Mouse (Mus musculus) liver (tissue): ENCODE results near the gene Slc16a12.
"Not testable (repeated sequence)": the region's sequence is repeated elsewhere in the genome, so short reads cannot be mapped to it uniquely, and the experiment has no call there.

Source experiments
- DNase-seq: peaks from one replicate; pipeline ENCODE4 v3.0.0-alpha.2; 2020; ENCODE audit warnings: mixed read lengths

Gene Slc16a12

DNA sequence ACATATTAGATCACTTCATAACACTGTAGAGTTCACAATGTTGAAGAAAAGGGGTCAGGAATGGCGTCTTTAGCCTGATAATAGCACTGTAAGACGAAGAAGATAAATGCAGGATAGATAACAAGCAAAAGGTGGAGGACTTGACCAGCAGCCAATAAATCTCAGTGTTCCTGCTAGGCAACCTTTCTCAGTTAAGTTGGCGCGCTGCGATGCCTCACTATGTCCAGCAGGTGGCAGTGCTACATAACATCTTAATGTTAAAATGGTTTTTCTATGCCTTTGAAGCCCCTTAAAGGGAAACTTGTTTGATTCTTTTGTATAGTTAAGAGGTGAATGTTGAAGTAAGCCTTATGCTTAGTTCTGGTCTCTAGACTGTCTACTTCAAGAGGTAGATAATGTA lies 81.0 kb downstream of the Slc16a12 start:
- peak; percentile 69 for DNase-seq

- peak; percentile 65 for DNase-seq
Observed at GRCm38 (mm10) chr19:34662740-34663139, 84.3 kb downstream of the Slc16a12 start.

DNA sequence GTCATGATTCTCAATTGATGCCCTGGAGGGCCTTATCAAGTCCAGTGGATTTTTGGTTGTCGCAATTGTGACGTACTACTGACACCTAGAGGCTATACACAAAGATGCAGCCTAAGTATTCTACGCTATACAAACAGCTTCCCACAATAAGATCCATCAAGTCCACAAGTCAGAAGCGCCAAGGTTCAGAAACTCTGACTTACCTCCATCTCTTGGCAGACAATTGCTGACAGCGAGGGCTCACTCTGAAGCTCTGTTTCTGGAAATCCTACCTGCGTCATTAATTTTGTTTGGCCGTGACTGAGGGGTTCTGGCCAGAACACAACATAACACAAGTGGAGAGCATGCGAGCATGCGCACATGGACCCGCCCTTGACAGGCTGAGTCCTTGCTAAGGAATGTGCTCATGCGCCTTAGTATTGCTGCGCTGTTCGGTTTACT lies 85.0 kb downstream of the Slc16a12 start:
- peak; percentile 79 for DNase-seq

- DNase-seq = peak; percentile 79
Observed at GRCm38 (mm10) chr19:34656511-34657298, 90.4 kb downstream of the Slc16a12 start.

DNA sequence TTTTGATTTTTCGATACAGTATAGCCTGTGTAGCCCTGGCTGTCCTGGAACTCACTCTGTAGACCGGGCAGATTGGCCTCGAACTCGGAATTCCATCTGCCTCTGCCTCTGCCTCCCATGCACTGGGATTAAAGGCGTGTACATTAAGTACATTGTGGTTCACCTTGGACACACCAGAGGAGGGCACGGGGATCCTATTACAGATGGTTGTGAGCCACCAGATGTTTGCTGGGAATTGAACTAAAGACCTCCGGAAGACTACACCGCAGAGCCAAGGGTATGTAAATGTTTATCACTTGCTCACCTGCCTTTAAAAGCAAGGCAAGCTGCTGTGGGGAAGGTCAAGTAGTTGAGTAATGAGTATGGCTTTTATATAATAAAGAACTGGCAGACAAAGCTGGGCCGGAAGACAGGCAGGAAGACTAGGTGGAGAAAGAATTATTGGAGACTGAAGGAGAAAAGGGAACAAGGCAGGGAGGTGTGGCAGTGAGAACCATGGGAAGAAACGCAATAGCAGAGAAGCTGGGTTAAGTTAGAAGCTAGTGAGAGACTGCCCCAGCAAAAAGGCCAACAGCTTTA lies 91.8 kb downstream of the Slc16a12 start:
- DNase-seq = no peak

GRCm38 (mm10) chr19:34650997-34651396 lies 96.1 kb downstream of the Slc16a12 start:
- DNase-seq = no peak

DNA sequence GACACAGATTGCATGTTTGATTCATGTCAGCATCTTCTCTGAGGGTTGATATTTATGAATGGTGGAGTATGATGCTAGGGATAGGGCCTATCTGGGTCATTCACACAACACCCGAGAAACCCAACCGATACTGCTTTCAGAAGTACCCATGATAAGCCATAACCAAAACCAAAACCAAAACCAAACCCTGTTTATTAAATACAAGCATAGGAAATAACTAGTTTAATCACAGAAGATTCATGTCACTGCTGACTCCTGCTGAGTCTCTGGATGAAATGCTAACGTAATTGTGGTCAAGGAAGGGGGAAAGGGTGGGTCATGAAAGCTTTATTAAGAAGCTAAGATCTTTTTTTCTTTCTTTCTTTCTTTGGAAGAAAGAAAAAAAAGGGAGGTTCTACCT lies 96.8 kb downstream of the Slc16a12 start:
- no peak for DNase-seq

DNA sequence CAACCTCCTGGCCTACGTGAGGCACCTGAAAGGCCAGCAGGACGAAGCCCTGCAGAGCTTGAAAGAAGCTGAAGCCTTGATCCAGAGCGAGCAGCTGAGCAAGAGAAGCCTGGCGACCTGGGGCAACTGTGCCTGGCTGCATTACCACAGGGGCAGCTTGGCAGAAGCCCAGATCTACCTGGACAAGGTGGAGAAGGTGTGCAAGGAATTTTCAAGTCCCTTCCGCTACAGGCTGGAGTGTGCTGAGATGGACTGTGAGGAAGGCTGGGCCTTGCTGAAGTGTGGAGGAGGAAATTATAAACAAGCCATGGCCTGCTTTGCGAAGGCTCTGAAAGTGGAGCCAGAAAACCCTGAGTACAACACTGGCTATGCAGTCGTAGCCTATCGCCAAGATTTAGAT lies 99.5 kb downstream of the Slc16a12 start:
- not testable (repeated sequence) for DNase-seq

DNA sequence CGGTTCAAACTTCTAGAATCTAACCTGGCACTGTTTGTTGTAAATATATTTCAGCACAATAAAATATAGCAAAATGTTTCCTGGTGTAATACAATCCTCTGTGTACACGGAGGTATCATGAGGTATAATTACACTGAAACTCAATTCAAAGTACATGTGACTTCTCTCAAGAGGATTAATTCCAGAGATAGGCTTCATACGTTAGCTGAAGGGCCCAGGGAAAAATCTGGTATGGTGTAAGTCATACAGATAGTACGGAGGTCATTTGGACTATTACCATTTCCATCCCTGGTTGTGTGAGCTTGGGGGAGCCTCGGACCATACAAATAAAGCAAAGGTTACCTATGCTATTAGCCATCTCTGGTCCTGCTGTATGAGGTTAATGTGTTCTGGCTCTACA lies 104.5 kb downstream of the Slc16a12 start:
- no peak for DNase-seq

GRCm38 (mm10) chr19:34640623-34641022 lies 106.5 kb downstream of the Slc16a12 start, which contains the start of the genes Ifit1bl2 and Ifit1:
Ifit1bl2 (minus strand) TSS chr19:34640743.
Ifit1 (plus strand) TSS chr19:34640871.
- no peak for DNase-seq

DNA sequence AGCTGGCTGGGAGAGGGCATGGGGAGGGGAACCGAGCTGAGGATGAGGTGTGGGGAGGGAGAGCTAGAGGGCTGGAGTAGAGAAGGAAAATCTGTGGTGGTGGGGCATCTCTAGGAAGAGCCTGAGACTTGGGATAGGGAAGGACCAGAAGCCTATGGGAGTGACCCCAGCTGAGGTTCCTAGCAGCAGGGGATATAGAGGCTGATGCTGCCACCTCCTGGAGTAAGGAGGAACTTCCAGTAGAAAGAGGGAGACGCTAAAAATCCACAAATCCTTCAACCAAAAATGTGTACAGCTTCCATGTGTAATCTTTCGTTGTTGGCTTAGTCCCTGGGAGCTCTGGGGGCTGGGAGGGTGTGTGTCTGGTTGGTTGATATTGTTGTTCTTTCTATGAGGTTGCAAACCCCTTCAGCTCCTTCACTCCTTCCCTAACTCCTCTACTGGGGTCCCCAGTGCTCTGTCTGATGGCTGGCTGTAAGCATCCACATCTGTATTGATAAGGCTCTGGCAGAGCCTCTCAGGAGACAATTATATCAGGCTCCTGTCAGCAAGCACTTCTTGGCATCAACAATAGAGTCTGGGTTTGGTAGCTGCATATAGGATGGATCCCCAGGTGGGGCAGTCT lies 110.0 kb downstream of the Slc16a12 start:
- DNase-seq = peak; percentile 40

GRCm38 (mm10) chr19:34633484-34633883 lies 113.6 kb downstream of the Slc16a12 start:
- DNase-seq = no peak

GRCm38 (mm10) chr19:34631487-34631886 lies 115.6 kb downstream of the Slc16a12 start:
- DNase-seq = no peak

- no peak for DNase-seq
Observed at GRCm38 (mm10) chr19:34627496-34627895, 119.6 kb downstream of the Slc16a12 start.

DNA sequence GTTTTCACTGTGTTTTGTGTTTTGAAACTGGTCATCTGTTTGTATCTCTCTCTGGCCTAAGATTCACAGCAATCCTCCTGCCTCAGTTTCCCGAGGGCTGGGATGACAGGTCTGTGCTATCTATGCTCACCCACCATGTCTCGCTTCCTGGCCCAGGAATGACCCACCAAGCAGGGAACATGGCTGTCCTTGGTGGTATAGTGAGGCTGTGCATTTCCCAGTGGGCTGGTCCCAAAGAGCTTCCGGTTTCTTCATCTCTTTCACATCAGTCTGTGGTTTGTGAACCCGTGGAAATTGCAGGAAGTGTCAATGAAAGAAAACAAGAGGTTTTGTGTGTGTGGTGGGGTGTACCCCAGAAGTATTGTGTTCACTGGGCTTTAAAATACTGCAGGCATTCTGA lies 122.4 kb downstream of the Slc16a12 start:
- no peak for DNase-seq

DNA sequence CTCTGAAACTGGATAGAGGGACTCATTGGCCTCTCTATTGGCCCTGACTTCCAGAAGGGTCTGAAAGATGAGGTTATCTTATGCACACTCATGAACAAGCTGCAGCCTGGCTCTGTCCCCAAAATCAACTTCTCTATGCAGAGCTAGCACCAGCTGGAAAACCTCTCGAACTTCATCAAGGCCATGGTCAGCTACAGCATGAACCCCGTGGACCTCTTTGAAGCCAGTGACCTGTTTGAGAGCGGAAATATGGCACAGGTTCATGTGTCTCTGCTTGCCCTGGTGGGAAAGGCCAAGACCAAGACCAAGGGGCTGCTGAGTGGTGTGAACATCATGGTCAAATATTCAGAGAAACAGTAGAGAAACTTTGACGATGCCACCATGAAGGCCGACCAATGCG lies 123.3 kb downstream of the Slc16a12 start:
- no peak for DNase-seq

DNA sequence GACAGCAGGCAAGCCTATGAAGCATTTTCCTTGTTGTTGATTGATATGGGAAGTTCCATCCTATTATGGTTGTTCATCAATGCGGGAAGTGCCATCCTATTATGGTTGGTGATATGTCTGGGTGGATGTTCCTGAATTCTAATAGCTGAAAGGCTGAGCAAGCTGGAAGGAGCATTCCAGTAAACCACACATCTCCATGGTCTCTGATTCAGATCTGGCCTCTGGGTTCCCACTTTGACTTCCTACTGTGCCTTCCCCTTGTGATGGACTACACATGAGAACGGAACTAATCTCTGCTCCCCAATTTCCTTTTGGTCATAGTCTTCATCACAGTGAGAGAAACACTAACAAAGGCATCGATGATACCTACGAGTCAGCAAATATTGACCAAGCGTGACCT lies 126.2 kb downstream of the Slc16a12 start:
- DNase-seq = no peak
